In genomic region chr3:105688536-105688935, GRCm38 (mm10) we compare ENCODE assay signal across 17 mouse cellular contexts. TPM values are rescaled to one million over a fixed set of nuclear protein-coding genes. Genes with fewer than 3 reads are reported as not detected.
DNase-seq lines count a peak whose midpoint lies in the region; ATAC-seq and TF ChIP-seq lines count a peak whose summit lies in the region.
"Had no signal": no experiment of that assay in that cellular context is flagged by ENCODE, and none has a peak within 500 bp of the region (broad histone marks: within the 10 kb centered on the region; RNA-seq: fewer than 3 reads in every experiment).

No protein-coding gene starts in this region.

- no peak overlapping the region for H3K9ac ChIP-seq in heart, embryonic 12.5 days
- no peak overlapping the region for H3K9ac ChIP-seq in CH12.LX (ENCODE audit: insufficient read depth, low read depth)

- no peak overlapping the region; the same call in 1 of the 2 replicates for H3K27ac ChIP-seq in heart, embryonic 10.5 days
- H3K27ac ChIP-seq in heart, embryonic 12.5 days (ENCODE audit: poor library complexity, severe bottlenecking), result no peak overlapping the region
- H3K27ac ChIP-seq in CH12.LX (ENCODE audit: insufficient read depth, low read depth), result no peak overlapping the region
- no peak overlapping the region for H3K27ac ChIP-seq in limb, embryonic 10.5 days

- H3K27me3 ChIP-seq in heart, embryonic 10.5 days (ENCODE audit: insufficient read depth, poor library complexity, severe bottlenecking), result 0 out of 2 replicates have a peak, but pooled peaks cover 2% of the 10 kb centered on the region
- H3K27me3 ChIP-seq in heart, embryonic 12.5 days (replicated peaks), result peaks cover 4% of the 10 kb centered on the region; the same call in 1 of the 2 replicates
- peaks cover 18% of the 10 kb centered on the region for H3K27me3 ChIP-seq in CH12.LX (replicated peaks)
- peaks cover 5% of the 10 kb centered on the region; the same call in 1 of the 2 replicates for H3K27me3 ChIP-seq in limb, embryonic 10.5 days (ENCODE audit: low read depth, poor library complexity, severe bottlenecking)

- peaks cover 22% of the 10 kb centered on the region for H3K79me2 ChIP-seq in CH12.LX (replicated peaks; ENCODE audit: control insufficient read depth, extremely low read depth, insufficient read depth, poor library complexity, severe bottlenecking)

- H3K36me3 ChIP-seq in heart, embryonic 10.5 days, result peaks cover 10% of the 10 kb centered on the region; the same call in 1 of the 2 replicates
- H3K36me3 ChIP-seq in heart, embryonic 12.5 days, result peaks cover 10% of the 10 kb centered on the region; the same call in 1 of the 2 replicates
- H3K36me3 ChIP-seq in CH12.LX (replicated peaks in 1 of 2; ENCODE audit: control insufficient read depth in 1 of 2, insufficient read depth in 1 of 2, low read length in 1 of 2), result peaks cover 10 to 15% of the 10 kb centered on the region in 2 experiments
- peaks cover 15% of the 10 kb centered on the region for H3K36me3 ChIP-seq in limb, embryonic 10.5 days

- in situ Hi-C loops in CH12.LX (cut with MboI; ENCODE audit: low pct_ligation_motif_present, low pct_unique_long_range_greater_than_20kb, low sequenced_read_pairs), result loop anchor here (5.0 to 25.0 kb wide), 3 partner anchors 34 to 209 kb away; partner anchors contain the start of gene Rap1a

- 84% methylated on average over 2 of the region's 2 CpGs for WGBS in heart, embryonic 10.5 days
- 91% methylated on average over 2 of the region's 2 CpGs for WGBS in heart, embryonic 12.5 days
- WGBS in limb, embryonic 10.5 days, result 88% methylated on average over 2 of the region's 2 CpGs

- no peak for TF ChIP-seq POLR2A in CH12.LX (IDR thresholded peaks at IDR 0.05; ENCODE audit: low read depth, low read length)

- no peak overlapping the region for H3K4me2 ChIP-seq in heart, embryonic 12.5 days
- H3K4me2 ChIP-seq in CH12.LX (ENCODE audit: insufficient read depth, low read depth, poor library complexity, severe bottlenecking), result peak overlapping the region; percentile 80; the same call in 1 of the 2 replicates

- peaks cover 14% of the 10 kb centered on the region for H3K4me1 ChIP-seq in heart, embryonic 10.5 days
- H3K4me1 ChIP-seq in heart, embryonic 12.5 days (replicated peaks), result peaks cover 12% of the 10 kb centered on the region; the same call in 1 of the 2 replicates
- peaks cover 4 to 21% of the 10 kb centered on the region in 2 experiments; a peak in 3 of 4 replicates for H3K4me1 ChIP-seq in CH12.LX (ENCODE audit: control insufficient read depth in 1 of 2, insufficient read depth in 2 of 2)
- H3K4me1 ChIP-seq in limb, embryonic 10.5 days, result peaks cover 17% of the 10 kb centered on the region

- DNase-seq in heart, embryonic 10.5 days (ENCODE audit: low spot score), result peak; percentile 3
- no peak for DNase-seq in CH12.LX (ENCODE audit: extremely low read depth)
- DNase-seq in limb, embryonic 10.5 days (ENCODE audit: low spot score), result peak; percentile 13
- no peak for DNase-seq in left cerebral cortex, postnatal 36 days (ENCODE audit: low spot score in 2 of 2)
- no peak for DNase-seq in cerebellum, postnatal 4 days (ENCODE audit: low spot score in 2 of 2)
- DNase-seq: adrenal gland, postnatal 25 days; cerebellum, adult 9-11 months; gastrocnemius, postnatal 25 days; heart, postnatal 14 days; kidney, adult 18-20 months; kidney, postnatal 14 days; layer of hippocampus, adult 9-11 months; lung, embryonic 14.5 days; thymus, postnatal 25 days had no signal

- dilution Hi-C loops in CH12.LX (cut with MboI; ENCODE audit: extremely low pct_ligation_motif_present, extremely low pct_unique_long_range_greater_than_20kb, low sequenced_read_pairs), result loop anchor here (25.0 kb wide), 1 partner anchor 224 kb away; no protein-coding TSS in a partner anchor

- intact Hi-C loops in left cerebral cortex, postnatal 36 days (cut with DNase I), result no loop called here

- TF ChIP-seq EP300 in CH12.LX (IDR thresholded peaks at IDR 0.05; ENCODE audit: low read length), result no peak

- TF ChIP-seq RAD21 in CH12.LX (IDR thresholded peaks at IDR 0.05; ENCODE audit: low read depth, low read length), result no peak

- no peaks in the 10 kb centered on the region for H3K9me3 ChIP-seq in heart, embryonic 10.5 days
- no peaks in the 10 kb centered on the region for H3K9me3 ChIP-seq in heart, embryonic 12.5 days (replicated peaks)
- H3K9me3 ChIP-seq in CH12.LX (replicated peaks; ENCODE audit: low read length), result no peaks in the 10 kb centered on the region
- H3K9me3 ChIP-seq in limb, embryonic 10.5 days (replicated peaks), result no peaks in the 10 kb centered on the region

- ATAC-seq in heart, embryonic 12.5 days (ENCODE audit: insufficient number of reproducible peaks, low FRiP score), result no peak
- ATAC-seq in megakaryocyte, adult 5-6 weeks (ENCODE audit: poor library complexity, severe bottlenecking), result peak; percentile 36; the same call in 1 of the 2 replicates

- TF ChIP-seq CTCF in CH12.LX (conservative IDR thresholded peaks at IDR 0.05 in 1 of 2, IDR thresholded peaks at IDR 0.05 in 1 of 2; ENCODE audit: low read depth in 2 of 2, low read length in 2 of 2), result no peak

- H3K4me3 ChIP-seq in heart, embryonic 10.5 days, result no peak overlapping the region
- H3K4me3 ChIP-seq in heart, embryonic 12.5 days, result no peak overlapping the region
- H3K4me3 ChIP-seq in CH12.LX (replicated peaks in 1 of 3; ENCODE audit: low read depth in 2 of 3, low read length in 2 of 3, poor library complexity in 1 of 3), result no peak overlapping the region
- no peak overlapping the region for H3K4me3 ChIP-seq in limb, embryonic 10.5 days

TF ChIP-seq in CH12.LX, 34 proteins besides CTCF, POLR2A, EP300 and RAD21:
- TF ChIP-seq HCFC1 (IDR thresholded peaks at IDR 0.05; ENCODE audit: low read depth, low read length) (no peak), ZC3H11A (IDR thresholded peaks at IDR 0.05; ENCODE audit: low read depth, low read length) (no peak), MAX (IDR thresholded peaks at IDR 0.05; ENCODE audit: low read length) (no peak), JUN (IDR thresholded peaks at IDR 0.05; ENCODE audit: insufficient read depth, low read depth, low read length) (no peak), ZNF384 (IDR thresholded peaks at IDR 0.05; ENCODE audit: low read depth, low read length) (no peak), SMC3 (IDR thresholded peaks at IDR 0.05; ENCODE audit: low read depth, low read length) (no peak), SIN3A (IDR thresholded peaks at IDR 0.05; ENCODE audit: low read length) (no peak), NELFE (IDR thresholded peaks at IDR 0.05; ENCODE audit: low read depth, low read length) (no peak), ETS1 (conservative IDR thresholded peaks at IDR 0.05; ENCODE audit: low read depth, low read length) (no peak), KAT2A (IDR thresholded peaks at IDR 0.05; ENCODE audit: insufficient replicate concordance, low read length) (no peak), CHD2 (IDR thresholded peaks at IDR 0.05; ENCODE audit: low read length) (no peak)

RNA-seq across cellular contexts. Expression of gene Ddx20, which starts 1.2 kb away (rescaled TPM):
- 30.5 and 37.2 TPM in 2 replicates for polyA plus RNA-seq in heart, embryonic 10.5 days (2016; fragmentation: Nextera tagmentation; extraction: Ambion mirVana)
- polyA plus RNA-seq in heart, embryonic 12.5 days (2016; fragmentation: Nextera tagmentation; extraction: Ambion mirVana), result 23.0 and 23.8 TPM in 2 replicates
- total RNA-seq in CH12.LX (2012; rRNA removed) (30.8 and 40.9 TPM in 2 replicates), CH12.LX (2014; rRNA removed) (66.5 and 76.0 TPM in 2 replicates)
- polyA plus RNA-seq in CH12.LX (2012; ENCODE audit: insufficient read length, low read depth), result 42.0 and 50.4 TPM in 2 replicates
- 51.6 and 53.4 TPM in 2 replicates for polyA plus RNA-seq in limb, embryonic 10.5 days (2016; fragmentation: Nextera tagmentation; extraction: Ambion mirVana)
- total RNA-seq in megakaryocyte, adult 5-6 weeks (2015), result 14.3 and 18.3 TPM in 2 replicates
- total RNA-seq in megakaryocyte, adult 5-6 weeks (2017), result 34.4 and 34.9 TPM in 2 replicates
- 10 to 100 TPM; 11.1 to 11.3 TPM for total RNA-seq in left cerebral cortex, postnatal 36 days (2021)

RNA-seq across cellular contexts. Expression of gene Inka2, which starts 15.9 kb away (rescaled TPM):
- 1.5 and 2.4 TPM in 2 replicates for polyA plus RNA-seq in heart, embryonic 10.5 days (2016; fragmentation: Nextera tagmentation; extraction: Ambion mirVana)
- 2.2 and 3.2 TPM in 2 replicates for polyA plus RNA-seq in heart, embryonic 12.5 days (2016; fragmentation: Nextera tagmentation; extraction: Ambion mirVana)
- 3.1 and 3.4 TPM in 2 replicates for total RNA-seq in CH12.LX (2012; rRNA removed)
- 0.93 and 1.0 TPM in 2 replicates for total RNA-seq in CH12.LX (2014; rRNA removed)
- polyA plus RNA-seq in CH12.LX (2012; ENCODE audit: insufficient read length, low read depth), result 1.9 and 2.5 TPM in 2 replicates
- 0.33 and 0.50 TPM in 2 replicates for polyA plus RNA-seq in limb, embryonic 10.5 days (2016; fragmentation: Nextera tagmentation; extraction: Ambion mirVana)
- 0.42 TPM in 1 of 2 replicates, not detected in the other for total RNA-seq in megakaryocyte, adult 5-6 weeks (2015)
- not detected in 2 replicates for total RNA-seq in megakaryocyte, adult 5-6 weeks (2017)
- 100 to 1,000 TPM in 1 of 2 experiments, 10 to 100 TPM in 1; 95.7 to 106 TPM for total RNA-seq in left cerebral cortex, postnatal 36 days (2021)
- total RNA-seq: megakaryocyte progenitor cell, adult 5-6 weeks had no signal

Comparison
In these comparisons a context has a peak if more than half of its experiments do, and no peak if none do; other contexts are left out.
1. DNase-seq: peak in heart, embryonic 10.5 days (single experiment) and limb, embryonic 10.5 days (single experiment); none in CH12.LX (single experiment), left cerebral cortex, postnatal 36 days (0 of 2) and cerebellum, postnatal 4 days (0 of 2).